Mouse (Mus musculus): Measurements from ENCODE around the gene Rhox6.
"Not testable (repeated sequence)": the region's sequence is repeated elsewhere in the genome, so short reads cannot be mapped to it uniquely, and the experiment has no call there.

Rhox6 gene

DNA sequence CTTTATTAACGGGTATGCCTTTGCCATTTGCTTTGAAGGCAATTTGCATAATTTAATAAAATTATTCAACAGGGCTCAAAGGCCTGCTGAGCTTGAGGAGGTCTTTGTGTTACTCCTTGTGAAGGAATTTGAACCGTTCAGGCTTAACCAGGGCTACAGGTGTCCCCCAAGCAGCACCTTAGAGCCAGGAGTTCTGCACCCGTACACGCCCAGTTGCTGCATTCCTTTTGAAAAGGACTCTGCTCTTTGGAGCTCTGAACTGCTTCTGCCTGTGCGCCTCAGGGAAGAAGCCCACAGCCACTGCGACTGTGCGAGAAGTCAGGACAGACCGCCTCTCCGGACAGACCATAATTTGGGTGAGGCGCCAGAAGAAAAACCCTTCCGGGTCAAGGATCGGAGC is at the start of gene Rhox6:
Gene Rhox6, plus strand, starts transcription at position 301 of the 400 bp plus-strand sequence.
- DNase-seq (ENCODE audit: low read depth, low spot score), result not testable (repeated sequence)

DNA sequence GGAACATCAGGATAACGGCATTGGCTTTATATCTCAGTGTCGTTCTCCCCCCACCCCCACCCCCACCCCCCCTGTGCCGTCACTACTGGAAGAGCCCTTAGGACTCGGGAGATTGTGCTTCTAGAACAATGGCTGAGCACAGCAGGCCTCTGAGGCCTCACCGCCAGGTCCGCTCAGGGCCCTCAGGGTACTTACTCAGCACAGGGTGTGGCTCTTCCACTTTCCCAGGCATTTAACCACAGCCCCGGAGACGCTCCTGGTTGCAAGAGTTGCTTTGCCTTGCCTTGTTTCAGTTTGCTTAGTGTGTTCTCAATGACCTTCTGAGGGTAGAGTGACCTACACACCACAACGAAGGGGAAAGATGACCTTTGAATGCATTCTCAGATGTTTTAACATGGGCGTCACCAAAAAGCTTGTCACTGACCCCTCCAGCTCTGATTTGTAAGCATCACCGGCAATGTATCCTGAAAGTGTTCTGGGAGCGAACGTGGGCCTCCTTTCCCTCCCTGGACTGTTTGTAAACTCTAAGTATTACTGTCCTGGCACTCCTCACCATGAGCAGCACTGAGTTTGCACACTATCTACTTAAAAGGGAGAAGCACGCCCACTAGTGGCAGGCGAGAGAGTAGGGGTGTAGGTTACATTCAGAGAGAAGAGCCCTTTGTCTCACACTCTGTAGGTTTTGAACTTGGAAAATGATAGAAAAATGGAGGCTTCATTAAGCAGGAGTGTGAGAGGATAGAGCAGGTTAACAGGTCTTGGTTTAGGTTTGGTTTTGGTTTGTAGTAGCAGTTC is 19.2 kb upstream of the Rhox6 start:
- DNase-seq (ENCODE audit: low read depth, low spot score), result no peak

DNA sequence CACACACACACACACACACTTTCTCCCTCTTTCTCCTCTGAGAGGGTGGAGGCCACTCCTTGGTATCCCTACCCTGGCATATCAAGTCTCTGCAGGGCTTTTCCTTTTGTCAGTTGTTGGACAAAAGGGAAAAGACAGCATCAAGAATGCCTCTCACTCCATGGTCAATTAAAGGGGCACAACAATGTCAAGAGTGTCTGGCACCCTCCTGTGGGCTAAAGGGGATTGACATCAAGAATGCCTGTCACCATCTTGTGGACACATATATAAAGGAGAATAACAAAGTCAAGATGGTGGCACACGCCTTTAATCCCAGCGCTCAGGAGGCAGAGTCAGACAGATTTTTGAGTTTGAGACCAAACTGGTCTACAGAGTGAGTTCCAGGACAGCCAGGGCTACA is 17.3 kb upstream of the Rhox6 start:
- DNase-seq (ENCODE audit: low read depth, low spot score), result no peak

DNA sequence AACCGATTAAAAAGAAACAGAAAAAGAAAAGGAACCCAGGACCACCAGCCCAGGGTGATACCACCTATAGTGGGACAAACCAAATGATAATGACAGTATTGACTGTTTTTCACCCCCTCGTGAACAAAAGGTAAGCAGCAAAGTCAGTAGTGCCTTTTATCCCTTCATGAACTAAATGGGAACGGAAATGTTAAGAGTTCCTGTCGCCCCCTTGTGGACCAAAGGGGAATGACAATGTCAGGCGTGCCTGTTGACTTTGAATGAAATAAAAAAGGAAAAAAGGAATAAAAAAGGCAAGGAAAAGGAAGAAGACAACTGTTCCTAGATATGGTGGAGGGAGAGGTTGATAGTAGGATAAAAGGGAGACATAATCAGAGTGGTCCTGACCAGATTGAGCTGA is 15.5 kb upstream of the Rhox6 start:
- no peak for DNase-seq (ENCODE audit: low read depth, low spot score)

DNA sequence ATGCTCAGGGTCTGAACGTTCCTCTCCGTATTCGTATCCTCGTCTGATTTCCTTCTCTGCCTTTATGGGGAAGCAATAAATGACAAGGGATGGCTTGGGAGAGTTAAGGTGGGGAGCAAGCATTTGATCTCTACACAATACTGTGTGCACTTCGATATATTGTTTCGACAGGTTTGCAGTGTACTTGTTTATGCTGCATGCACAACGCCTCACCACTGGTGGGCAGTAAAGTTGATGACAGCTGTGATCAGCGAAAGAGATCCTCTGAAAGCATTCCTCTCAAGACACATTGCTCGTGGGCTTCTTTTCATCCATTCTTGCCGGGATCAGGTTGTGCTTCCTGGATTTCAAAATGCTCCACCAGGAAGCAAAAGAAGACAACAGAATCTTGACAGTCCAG is 11.0 kb upstream of the Rhox6 start:
- no peak for DNase-seq (ENCODE audit: low read depth, low spot score)

DNA sequence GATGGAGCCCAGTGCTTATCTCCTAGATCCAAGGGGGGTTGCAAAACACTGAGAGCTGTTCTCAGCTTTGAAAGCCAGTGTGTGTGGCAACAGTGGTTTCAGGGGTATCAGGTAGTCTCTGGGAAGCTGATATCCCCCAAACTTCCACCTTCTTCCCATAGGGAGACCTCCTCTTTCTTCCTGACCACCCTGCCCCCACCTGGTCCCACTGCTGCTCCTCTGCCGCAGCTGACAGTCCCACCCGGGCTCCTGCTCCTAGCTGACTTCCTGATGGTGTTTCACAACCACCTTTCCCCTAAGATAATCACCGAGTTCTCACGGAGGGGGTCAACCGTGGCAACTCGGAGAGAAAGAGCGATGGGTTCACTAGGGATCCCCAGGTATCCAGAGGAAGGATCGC is 4.7 kb downstream of the Rhox6 start, which contains the start of gene Rhox7a:
Gene Rhox7a, plus strand, starts transcription at position 301 of the 400 bp plus-strand sequence.
- DNase-seq (ENCODE audit: low read depth, low spot score), result not testable (repeated sequence)

DNA sequence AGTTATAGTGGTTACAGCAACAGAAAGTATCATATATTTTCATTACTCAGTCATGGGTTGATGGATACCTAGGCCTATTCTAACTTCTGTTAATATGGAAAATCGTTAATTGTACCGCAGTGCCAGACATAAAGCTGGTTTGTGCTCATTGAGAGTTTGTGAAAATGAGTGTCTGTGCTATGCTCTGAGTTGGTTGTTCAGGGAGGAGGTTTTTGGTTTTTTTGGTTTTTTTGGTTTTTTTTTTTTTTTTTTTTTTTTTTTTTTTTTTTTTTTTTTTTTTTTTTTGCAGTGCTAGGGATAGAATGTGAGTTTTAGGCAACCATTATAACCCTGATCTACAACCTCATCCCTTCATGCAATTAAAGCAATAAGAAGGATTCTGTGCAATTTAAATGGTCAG is 44.9 kb downstream of the Rhox6 start:
- DNase-seq (ENCODE audit: low read depth, low spot score), result no peak

DNA sequence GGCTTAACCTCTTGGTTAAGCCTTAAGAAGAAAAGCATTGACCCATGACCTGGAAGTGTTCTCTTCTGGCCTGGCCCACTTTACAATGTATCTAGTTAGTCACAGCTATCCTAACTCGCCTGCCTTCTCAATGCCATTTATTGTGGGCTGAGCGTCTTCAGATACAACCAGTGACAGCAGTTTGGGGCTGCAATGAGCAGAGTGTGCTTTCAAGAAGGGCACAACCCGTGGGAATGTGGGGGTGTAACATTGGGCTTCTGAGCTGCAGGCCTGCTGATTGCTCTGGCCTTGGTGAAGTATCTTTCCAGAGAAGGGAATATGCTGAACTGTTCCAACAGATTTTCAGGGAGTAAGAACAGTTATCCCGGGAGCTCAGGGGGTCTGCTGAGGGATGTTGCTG is 52.1 kb downstream of the Rhox6 start, which contains the start of gene Rhox8:
Gene Rhox8, minus strand, starts transcription at position 101 of the 400 bp plus-strand sequence.
- no peak for DNase-seq (ENCODE audit: low read depth, low spot score)

Measured in c-Kit-negative CD71-positive TER-119-positive erythroid progenitor cells, embryonic 14.5 days (primary cell).